Comparison of ENCODE assay signal across 8 mouse cellular contexts in genomic region chr7:24611709-24612108, GRCm38 (mm10). TPM values are rescaled to one million over a fixed set of nuclear protein-coding genes. Genes with fewer than 3 reads are reported as not detected.
DNase-seq lines count a peak whose midpoint lies in the region; ATAC-seq and TF ChIP-seq lines count a peak whose summit lies in the region.

No protein-coding gene starts in this region.

- no peak overlapping the region for H3K27ac ChIP-seq in heart, embryonic 12.5 days (ENCODE audit: poor library complexity, severe bottlenecking)
- no peak overlapping the region for H3K27ac ChIP-seq in forebrain, embryonic 12.5 days
- H3K27ac ChIP-seq in liver, embryonic 11.5 days (ENCODE audit: low read depth, low read length), result no peak overlapping the region

- TF ChIP-seq CTCF in C2C12 (IDR thresholded peaks at IDR 0.05; ENCODE audit: control insufficient read depth, insufficient read depth, insufficient read length), result no peak

- peak overlapping the region; percentile 68 for H3ac ChIP-seq in C2C12 (ENCODE audit: control insufficient read depth, insufficient read length, low read depth)

- H3K27me3 ChIP-seq in heart, embryonic 12.5 days (replicated peaks), result peaks cover 68% of the 10 kb centered on the region
- H3K27me3 ChIP-seq in C2C12 (ENCODE audit: control insufficient read depth, insufficient read depth, insufficient read length), result no peaks in the 10 kb centered on the region
- peaks cover 70% of the 10 kb centered on the region for H3K27me3 ChIP-seq in forebrain, embryonic 12.5 days
- peaks cover 22% of the 10 kb centered on the region for H3K27me3 ChIP-seq in liver, embryonic 11.5 days (replicated peaks; ENCODE audit: control insufficient read depth, insufficient read depth, low read length)

- 13% methylated on average over 7 of the region's 7 CpGs for WGBS in heart, embryonic 12.5 days
- 10% methylated on average over 7 of the region's 7 CpGs for WGBS in forebrain, embryonic 12.5 days
- WGBS in liver, embryonic 11.5 days, result 13% methylated on average over 7 of the region's 7 CpGs

- no peaks in the 10 kb centered on the region for H3K36me3 ChIP-seq in heart, embryonic 12.5 days
- no peaks in the 10 kb centered on the region for H3K36me3 ChIP-seq in C2C12 (ENCODE audit: control insufficient read depth, insufficient read depth)
- no peaks in the 10 kb centered on the region for H3K36me3 ChIP-seq in forebrain, embryonic 12.5 days (replicated peaks)
- no peaks in the 10 kb centered on the region for H3K36me3 ChIP-seq in liver, embryonic 11.5 days (ENCODE audit: control insufficient read depth, insufficient read depth, low read length)

- H3K79me3 ChIP-seq in C2C12 (ENCODE audit: low read depth), result no peaks in the 10 kb centered on the region

- DNase-seq in heart, postnatal 36 days, result no peak
- DNase-seq in liver, embryonic 11.5 days (ENCODE audit: low spot score), result no peak
- DNase-seq in frontal cortex, postnatal 25 days (ENCODE audit: low spot score in 2 of 2), result no peak
- no peak for DNase-seq in cerebellum, postnatal 10 days
- DNase-seq in retina, postnatal 1 day, result no peak

- peak overlapping the region; percentile 48 for H3K4me3 ChIP-seq in heart, embryonic 12.5 days
- peak overlapping the region; percentile 21 for H3K4me3 ChIP-seq in C2C12 (ENCODE audit: insufficient read depth, poor library complexity, severe bottlenecking)
- H3K4me3 ChIP-seq in forebrain, embryonic 12.5 days (replicated peaks), result peak overlapping the region; percentile 36
- peak overlapping the region; percentile 55 for H3K4me3 ChIP-seq in liver, embryonic 11.5 days (ENCODE audit: low read depth, low read length)

- peak overlapping the region; percentile 72 for H3K4me2 ChIP-seq in heart, embryonic 12.5 days
- H3K4me2 ChIP-seq in forebrain, embryonic 12.5 days, result peak overlapping the region; percentile 58; the same call in 1 of the 2 replicates
- H3K4me2 ChIP-seq in liver, embryonic 11.5 days, result peak overlapping the region; percentile 97

- no peaks in the 10 kb centered on the region for H3K79me2 ChIP-seq in C2C12 (ENCODE audit: control insufficient read depth, insufficient read depth)

- intact Hi-C loops in heart, postnatal 36 days (cut with DNase I), result no loop called here

- peaks cover 4% of the 10 kb centered on the region; the same call in 1 of the 2 replicates for H3K9me3 ChIP-seq in heart, embryonic 12.5 days (replicated peaks)
- H3K9me3 ChIP-seq in forebrain, embryonic 12.5 days, result no peaks in the 10 kb centered on the region
- H3K9me3 ChIP-seq in liver, embryonic 11.5 days (ENCODE audit: control insufficient read depth, low read length), result no peaks in the 10 kb centered on the region

- no peak for ATAC-seq in heart, embryonic 12.5 days (ENCODE audit: insufficient number of reproducible peaks, low FRiP score)
- ATAC-seq in forebrain, embryonic 12.5 days (ENCODE audit: low FRiP score), result no peak
- no peak for ATAC-seq in liver, embryonic 11.5 days (replicated peaks; ENCODE audit: low FRiP score)

- H3K4me1 ChIP-seq in heart, embryonic 12.5 days (replicated peaks), result peaks cover 23% of the 10 kb centered on the region
- peaks cover 21% of the 10 kb centered on the region for H3K4me1 ChIP-seq in forebrain, embryonic 12.5 days
- peaks cover 17% of the 10 kb centered on the region for H3K4me1 ChIP-seq in liver, embryonic 11.5 days (replicated peaks; ENCODE audit: control insufficient read depth, insufficient read depth, low read length)

- no peak overlapping the region for H3K9ac ChIP-seq in heart, embryonic 12.5 days
- H3K9ac ChIP-seq in forebrain, embryonic 12.5 days, result no peak overlapping the region
- H3K9ac ChIP-seq in liver, embryonic 11.5 days (ENCODE audit: low read depth, low read length), result peak overlapping the region; percentile 66

TF ChIP-seq in C2C12, 6 proteins besides CTCF, POLR2A, EP300 and RAD21:
- TF ChIP-seq USF1 (IDR thresholded peaks at IDR 0.05; ENCODE audit: low read depth) (no peak), MYOD1 (IDR thresholded peaks at IDR 0.05; ENCODE audit: control insufficient read depth, insufficient read length, low read depth) (no peak), CEBPB (IDR thresholded peaks at IDR 0.05; ENCODE audit: low read depth) (no peak), MAX (IDR thresholded peaks at IDR 0.05) (no peak), FOSL1 (IDR thresholded peaks at IDR 0.05; ENCODE audit: insufficient read depth, low read length, poor library complexity, severe bottlenecking) (no peak), MYOG (IDR thresholded peaks at IDR 0.05; ENCODE audit: control insufficient read depth, extremely low read depth, insufficient read length) (no peak)

RNA-seq across cellular contexts. Expression of gene Phldb3, which starts 1.1 kb away (rescaled TPM):
- not detected in 2 replicates for polyA plus RNA-seq in heart, embryonic 12.5 days (2016; fragmentation: Nextera tagmentation; extraction: Ambion mirVana)
- under 1 TPM; 0.36 to 0.89 TPM for total RNA-seq in heart, postnatal 36 days (2021)
- polyA plus RNA-seq in C2C12 (2012; fragmentation: generic; extraction: Trizol), result 4.1 TPM
- polyA plus RNA-seq in forebrain, embryonic 12.5 days (2016; fragmentation: Nextera tagmentation; extraction: Ambion mirVana), result not detected in 2 replicates
- polyA plus RNA-seq in liver, embryonic 11.5 days (2014; fragmentation: Nextera tagmentation; extraction: Ambion mirVana), result 0.13 and 0.14 TPM in 2 replicates

RNA-seq across cellular contexts. Expression of gene Zfp575, which starts 24.3 kb away (rescaled TPM):
- 0.69 and 1.1 TPM in 2 replicates for polyA plus RNA-seq in heart, embryonic 12.5 days (2016; fragmentation: Nextera tagmentation; extraction: Ambion mirVana)
- under 1 TPM; 0.08 to 0.11 TPM for total RNA-seq in heart, postnatal 36 days (2021)
- polyA plus RNA-seq in C2C12 (2012; fragmentation: generic; extraction: Trizol), result 0.35 TPM
- 3.1 and 3.5 TPM in 2 replicates for polyA plus RNA-seq in forebrain, embryonic 12.5 days (2016; fragmentation: Nextera tagmentation; extraction: Ambion mirVana)
- polyA plus RNA-seq in liver, embryonic 11.5 days (2014; fragmentation: Nextera tagmentation; extraction: Ambion mirVana), result 0.65 and 0.82 TPM in 2 replicates

RNA-seq across cellular contexts. Expression of gene Ethe1, which starts 24.4 kb away (rescaled TPM):
- 17.6 and 19.2 TPM in 2 replicates for polyA plus RNA-seq in heart, embryonic 12.5 days (2016; fragmentation: Nextera tagmentation; extraction: Ambion mirVana)
- 10 to 100 TPM; 52.9 to 56.5 TPM for total RNA-seq in heart, postnatal 36 days (2021)
- polyA plus RNA-seq in C2C12 (2012; fragmentation: generic; extraction: Trizol), result 48.0 TPM
- 15.3 and 15.7 TPM in 2 replicates for polyA plus RNA-seq in forebrain, embryonic 12.5 days (2016; fragmentation: Nextera tagmentation; extraction: Ambion mirVana)
- 20.7 and 21.9 TPM in 2 replicates for polyA plus RNA-seq in liver, embryonic 11.5 days (2014; fragmentation: Nextera tagmentation; extraction: Ambion mirVana)

RNA-seq across cellular contexts. Expression of gene Lypd3, which starts 24.6 kb away (rescaled TPM):
- 0.10 and 0.15 TPM in 2 replicates for polyA plus RNA-seq in heart, embryonic 12.5 days (2016; fragmentation: Nextera tagmentation; extraction: Ambion mirVana)
- not detected for total RNA-seq in heart, postnatal 36 days (2021)
- not detected for polyA plus RNA-seq in C2C12 (2012; fragmentation: generic; extraction: Trizol)
- polyA plus RNA-seq in forebrain, embryonic 12.5 days (2016; fragmentation: Nextera tagmentation; extraction: Ambion mirVana), result 0.42 and 0.56 TPM in 2 replicates
- 0.10 TPM in 1 of 2 replicates, not detected in the other for polyA plus RNA-seq in liver, embryonic 11.5 days (2014; fragmentation: Nextera tagmentation; extraction: Ambion mirVana)
